Mouse (Mus musculus): ENCODE results near the gene Fancc.

Gene Fancc

GRCm38 (mm10) chr13:63350076-63350475 lies 147.0 kb downstream of the Fancc start:
- no peak for DNase-seq (ENCODE audit: low spot score)

- DNase-seq (ENCODE audit: low spot score): no peak
These were observed 149.4 kb downstream of the Fancc start for GRCm38 (mm10) chr13:63347639-63348038.

- DNase-seq (ENCODE audit: low spot score): no peak
These were observed 151.4 kb downstream of the Fancc start for GRCm38 (mm10) chr13:63345476-63346225.

- no peak for DNase-seq (ENCODE audit: low spot score)
These were observed 152.6 kb downstream of the Fancc start for GRCm38 (mm10) chr13:63344481-63344880.

GRCm38 (mm10) chr13:63342781-63343180 lies 154.3 kb downstream of the Fancc start:
- DNase-seq (ENCODE audit: low spot score): no peak

- no peak for DNase-seq (ENCODE audit: low spot score)
These were observed 157.1 kb downstream of the Fancc start for GRCm38 (mm10) chr13:63339946-63340345.

- no peak for DNase-seq (ENCODE audit: low spot score)
These were observed 159.7 kb downstream of the Fancc start for GRCm38 (mm10) chr13:63337239-63337960.

GRCm38 (mm10) chr13:63336335-63336734 lies 160.7 kb downstream of the Fancc start:
- DNase-seq (ENCODE audit: low spot score): no peak

- no peak for DNase-seq (ENCODE audit: low spot score)
These were observed 161.5 kb downstream of the Fancc start for GRCm38 (mm10) chr13:63335421-63336134.

GRCm38 (mm10) chr13:63332576-63333300 lies 164.3 kb downstream of the Fancc start:
- DNase-seq (ENCODE audit: low spot score): no peak

GRCm38 (mm10) chr13:63331379-63331778 lies 165.7 kb downstream of the Fancc start:
- no peak for DNase-seq (ENCODE audit: low spot score)

- DNase-seq (ENCODE audit: low spot score): no peak
These were observed 166.7 kb downstream of the Fancc start for GRCm38 (mm10) chr13:63330236-63330860.

GRCm38 (mm10) chr13:63326015-63326414 lies 171.1 kb downstream of the Fancc start:
- DNase-seq (ENCODE audit: low spot score): no peak

GRCm38 (mm10) chr13:63324978-63325848 lies 171.9 kb downstream of the Fancc start:
- DNase-seq (ENCODE audit: low spot score): peak; percentile 79

- DNase-seq (ENCODE audit: low spot score): no peak
These were observed 172.8 kb downstream of the Fancc start for GRCm38 (mm10) chr13:63324311-63324710.

- DNase-seq (ENCODE audit: low spot score): no peak
These were observed 173.6 kb downstream of the Fancc start for GRCm38 (mm10) chr13:63323286-63324075.

- no peak for DNase-seq (ENCODE audit: low spot score)
These were observed 174.3 kb downstream of the Fancc start for GRCm38 (mm10) chr13:63322756-63323155.

GRCm38 (mm10) chr13:63321689-63322088 lies 175.4 kb downstream of the Fancc start:
- no peak for DNase-seq (ENCODE audit: low spot score)

GRCm38 (mm10) chr13:63319814-63320213 lies 177.3 kb downstream of the Fancc start:
- no peak for DNase-seq (ENCODE audit: low spot score)

- no peak for DNase-seq (ENCODE audit: low spot score)
These were observed 179.4 kb downstream of the Fancc start for GRCm38 (mm10) chr13:63317681-63318104.

Measured in ovary, adult 18-20 months (tissue).